Mouse (Mus musculus) layer of hippocampus, postnatal 25 days (tissue): ENCODE measurements around the gene Trio. TPM values are rescaled to one million over a fixed set of nuclear protein-coding genes. Genes with fewer than 3 reads are reported as not detected.
A peak's percentile ranks its signal among the peaks of the same experiment; 100 is the strongest.
"Not testable (repeated sequence)": the region's sequence is repeated elsewhere in the genome, so short reads cannot be mapped to it uniquely, and the experiment has no call there.

Source experiments
- DNase-seq, 2 experiments: peaks; one replicate each; pipeline ENCODE4 v3.0.0; 2022; ENCODE audit warnings: mixed read lengths in 2 of 2, low spot score in 1 of 2; ENCODE audit errors: extremely low spot score in 1 of 2
- total RNA-seq, 2 experiments: library from RNA; stranded (reverse); gene quantifications; 2 replicates each; pipeline ENCODE4 v1.2.3; 2021

Gene Trio
- total RNA-seq, 2 experiments from 2014 or later: 251 to 305 TPM

DNA sequence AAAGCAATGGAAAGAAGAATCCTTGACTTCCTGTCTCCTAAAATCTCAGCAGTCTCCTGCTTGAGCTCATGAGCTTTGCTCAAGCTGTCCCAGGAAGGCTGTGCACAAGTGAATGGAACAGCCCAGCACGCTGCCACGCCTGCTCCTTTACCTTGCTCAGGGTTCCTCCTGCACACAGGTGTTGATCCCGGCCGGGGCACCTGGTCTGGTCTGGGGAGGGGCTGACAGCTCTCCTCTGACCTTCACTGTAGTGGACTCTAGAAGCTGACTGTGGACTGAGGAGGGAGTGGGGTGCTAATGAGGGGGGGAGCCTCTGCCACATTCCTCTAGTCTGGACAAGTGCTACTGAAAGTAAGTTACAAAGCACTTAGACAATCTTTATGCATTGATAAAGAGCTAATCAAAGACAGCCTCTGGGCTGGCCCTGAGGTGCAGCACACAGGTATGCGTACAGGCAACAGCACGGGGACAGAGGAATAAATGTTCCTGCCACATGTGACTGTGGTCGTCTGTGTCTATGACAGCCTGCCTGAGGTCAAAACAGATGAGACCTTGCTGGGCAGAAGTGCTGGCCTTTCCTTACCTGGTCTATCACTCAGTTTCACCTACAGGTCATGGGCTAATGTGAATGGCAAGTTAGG, 167.3 kb downstream of the Trio start:
- no peak for DNase-seq

- DNase-seq: no peak
Observed at GRCm38 (mm10) chr15:27857242-27857641, 168.4 kb downstream of the Trio start.

DNA sequence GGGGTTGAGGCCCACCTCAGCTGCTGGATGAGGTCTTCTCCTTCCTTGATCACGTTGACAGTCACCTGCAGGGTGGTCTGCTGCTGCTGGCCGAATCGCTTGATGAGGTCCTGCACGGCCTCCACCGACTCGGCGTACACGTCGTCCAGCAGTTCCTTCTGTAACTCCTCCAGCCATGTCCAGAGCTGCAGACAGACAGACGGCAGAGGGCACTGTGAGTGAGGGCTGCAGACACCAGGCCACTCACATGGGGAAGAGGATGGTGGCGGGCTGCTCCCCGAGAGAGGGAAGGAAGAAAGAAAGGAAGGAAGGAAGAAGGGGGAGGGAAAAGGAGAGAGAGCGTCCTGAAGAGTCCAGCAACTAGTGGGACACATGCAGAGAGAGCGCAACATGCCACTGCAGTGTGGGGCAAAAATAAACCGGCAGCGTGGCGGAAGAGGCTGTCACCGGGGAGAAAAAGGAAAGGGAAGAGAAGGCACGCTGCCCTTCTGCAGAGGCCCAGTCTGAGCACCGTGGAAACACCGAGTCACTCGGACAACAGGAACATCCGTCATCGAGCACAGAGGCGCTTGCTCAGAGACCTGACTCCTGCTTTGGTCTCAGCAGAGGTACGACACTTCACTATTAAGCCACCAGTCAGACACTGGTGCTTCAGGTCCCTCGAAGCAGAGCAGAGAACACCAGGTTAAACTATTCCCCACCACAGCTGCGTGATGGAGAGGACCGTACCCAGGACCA, 169.4 kb downstream of the Trio start:
- no peak for DNase-seq

DNA sequence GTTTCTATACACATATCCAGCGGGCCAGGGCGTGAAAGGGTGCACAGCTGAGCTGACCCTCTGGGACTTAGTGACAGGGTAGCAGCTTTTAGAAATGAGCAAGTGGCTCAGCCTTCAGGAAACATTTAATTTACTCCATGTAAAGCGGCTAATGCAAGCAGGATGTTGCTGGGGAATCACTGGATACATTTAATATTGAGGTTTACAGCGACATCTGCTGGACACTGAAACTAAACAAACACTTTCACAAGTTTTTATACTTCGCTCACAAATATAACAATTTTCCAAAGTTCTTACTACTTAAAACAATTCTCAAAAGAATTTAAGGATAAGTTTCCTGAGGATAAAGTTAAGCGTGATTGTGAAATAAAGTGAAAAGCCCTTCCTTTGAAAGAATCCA, 174.3 kb downstream of the Trio start:
- no peak for DNase-seq

GRCm38 (mm10) chr15:27850904-27851303, 174.7 kb downstream of the Trio start:
- DNase-seq: peak in 1 of 2 experiments; percentile 47

DNA sequence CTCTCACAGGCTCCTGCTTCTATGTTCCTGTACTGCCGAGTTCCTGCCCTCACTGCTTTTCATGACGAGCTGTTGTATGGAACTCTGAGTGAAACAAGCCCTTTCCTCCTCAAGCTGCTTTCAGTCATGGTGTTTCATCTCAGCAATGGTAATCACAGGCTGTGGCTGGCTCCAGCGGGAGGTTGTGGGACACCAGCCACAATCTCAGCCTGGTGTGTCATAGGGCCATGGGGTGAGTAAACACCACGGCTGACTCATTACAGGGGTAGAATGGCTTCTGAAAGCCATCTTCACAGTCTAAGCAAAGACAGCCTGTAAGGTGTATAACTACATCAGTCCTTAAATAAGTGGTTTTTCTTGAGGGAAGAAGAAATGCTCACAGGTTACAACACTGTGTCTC, 175.7 kb downstream of the Trio start:
- DNase-seq: no peak

- DNase-seq: no peak
Observed at GRCm38 (mm10) chr15:27841696-27842095, 184.0 kb downstream of the Trio start.

DNA sequence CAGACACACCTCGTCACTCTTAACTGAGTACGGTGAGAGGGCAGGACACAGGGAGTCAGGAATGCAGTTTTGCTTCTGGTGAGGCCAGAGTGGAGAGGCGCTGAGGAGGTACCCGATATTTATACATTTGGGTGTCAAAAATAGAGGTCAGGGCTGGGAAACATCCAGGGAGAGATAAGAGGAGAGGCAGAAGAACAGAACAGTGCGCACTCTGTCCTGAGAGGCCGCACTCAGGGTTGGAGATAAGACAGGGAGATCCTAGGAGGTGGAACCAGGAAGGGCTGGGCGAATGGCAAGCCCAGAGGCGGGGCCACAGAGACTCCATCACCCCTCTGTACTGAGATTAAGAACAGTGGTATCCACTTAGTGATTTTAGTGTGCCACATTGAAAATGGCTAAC, 185.1 kb downstream of the Trio start:
- no peak for DNase-seq

- no peak for DNase-seq
Observed at GRCm38 (mm10) chr15:27840125-27840524, 185.5 kb downstream of the Trio start.

DNA sequence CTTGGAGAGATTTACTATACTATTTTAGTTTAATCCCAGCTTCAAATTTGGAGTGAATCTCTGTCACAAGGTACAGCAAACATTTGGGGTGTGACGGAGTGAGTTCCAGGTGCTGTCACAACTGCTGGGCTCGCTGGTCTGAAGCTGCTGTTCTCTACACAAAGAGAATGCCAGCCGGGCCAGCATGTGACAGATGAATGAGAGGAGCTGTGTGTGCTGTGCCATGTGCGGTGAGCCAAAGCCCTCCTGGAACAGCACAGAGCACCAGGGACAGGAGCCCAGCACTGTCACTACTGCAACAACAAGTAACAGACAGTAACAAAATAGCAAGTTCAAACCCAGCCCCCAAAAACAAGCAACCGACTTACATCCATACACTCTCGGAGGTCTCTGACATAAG, 194.0 kb downstream of the Trio start:
- no peak for DNase-seq

DNA sequence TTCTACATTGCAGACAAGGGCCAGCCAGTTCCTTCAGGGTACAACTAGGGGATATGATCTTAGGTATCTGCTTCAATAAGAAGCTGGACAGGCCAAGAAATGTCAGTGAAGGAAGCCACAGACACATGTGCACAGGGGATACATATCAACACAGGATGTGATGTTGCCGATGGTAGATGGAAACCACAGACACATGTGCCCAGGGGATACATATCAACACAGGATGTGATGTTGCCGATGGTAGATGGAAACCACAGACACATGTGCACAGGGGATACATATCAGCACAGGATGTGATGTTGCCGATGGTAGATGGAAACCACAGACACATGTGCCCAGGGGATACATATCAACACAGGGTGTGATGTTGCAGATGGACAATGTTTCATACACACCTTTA, 197.8 kb downstream of the Trio start:
- not testable (repeated sequence) for DNase-seq

DNA sequence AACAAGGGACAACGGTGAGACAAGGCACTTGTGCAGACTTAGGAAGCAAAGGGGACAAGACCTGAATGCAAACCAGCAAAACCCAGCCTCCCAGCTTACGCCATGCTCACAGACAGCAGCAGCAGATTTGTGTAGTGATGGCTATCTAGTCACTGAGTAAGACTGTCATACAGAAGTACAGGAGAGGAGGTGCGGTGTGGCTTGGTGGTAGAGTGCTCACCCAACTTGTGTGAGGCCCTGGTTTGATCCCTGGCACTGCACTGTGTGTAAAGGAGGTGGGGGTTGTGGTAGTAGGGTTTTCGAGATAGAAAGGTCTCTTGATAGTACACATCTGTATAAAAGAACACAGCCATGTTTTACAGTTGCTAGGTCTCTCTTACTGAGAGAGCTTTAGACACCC, 198.8 kb downstream of the Trio start:
- DNase-seq: no peak

DNA sequence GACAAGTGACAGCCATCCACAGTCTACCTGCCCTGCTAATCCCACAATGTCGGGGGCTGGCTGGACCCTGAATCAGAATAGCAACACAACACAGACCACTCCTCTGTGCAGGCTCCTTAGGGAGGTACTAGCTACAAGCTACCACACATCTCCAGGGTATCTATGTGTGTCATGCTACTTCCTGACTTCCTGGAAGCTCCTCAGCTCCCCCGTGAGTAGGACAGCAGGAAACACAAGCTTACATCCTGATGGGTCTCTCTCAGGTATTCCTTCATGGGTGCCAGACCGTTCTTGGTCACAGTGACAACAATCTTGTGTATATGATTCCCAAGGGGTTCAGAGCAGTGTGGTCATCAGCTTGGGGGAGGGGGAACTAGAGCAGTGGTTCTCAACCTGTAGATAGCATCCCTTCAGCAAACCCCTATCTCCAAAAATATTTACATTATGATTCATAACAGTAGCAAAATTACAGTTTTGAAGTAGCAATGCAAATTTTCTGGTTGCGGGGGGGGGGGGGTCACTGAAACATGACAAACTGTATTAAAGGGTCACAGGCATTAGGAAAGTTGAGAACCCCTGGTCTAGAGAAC, 199.5 kb downstream of the Trio start:
- no peak for DNase-seq

GRCm38 (mm10) chr15:27825390-27825789, 200.3 kb downstream of the Trio start:
- no peak for DNase-seq

DNA sequence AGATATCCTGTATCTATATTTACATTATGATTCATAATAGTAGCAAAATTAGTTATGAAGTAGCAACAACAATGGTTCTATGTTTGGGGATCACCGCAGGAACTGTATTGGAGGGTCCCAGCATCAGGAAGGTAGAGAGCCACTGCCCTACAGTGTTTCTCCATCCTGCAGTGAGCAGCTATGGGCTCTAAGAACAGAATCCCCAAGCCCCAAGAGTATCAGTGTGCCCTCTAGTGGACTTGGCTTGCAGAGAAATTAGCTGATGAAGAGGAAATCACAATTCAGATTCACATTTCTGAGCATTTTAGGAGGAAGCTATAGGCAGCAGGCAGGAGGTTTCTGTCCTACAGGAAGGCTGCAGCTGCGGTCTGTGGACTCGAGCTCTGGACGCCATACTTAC, 202.1 kb downstream of the Trio start:
- no peak for DNase-seq

GRCm38 (mm10) chr15:27822461-27822860, 203.2 kb downstream of the Trio start:
- no peak for DNase-seq

DNA sequence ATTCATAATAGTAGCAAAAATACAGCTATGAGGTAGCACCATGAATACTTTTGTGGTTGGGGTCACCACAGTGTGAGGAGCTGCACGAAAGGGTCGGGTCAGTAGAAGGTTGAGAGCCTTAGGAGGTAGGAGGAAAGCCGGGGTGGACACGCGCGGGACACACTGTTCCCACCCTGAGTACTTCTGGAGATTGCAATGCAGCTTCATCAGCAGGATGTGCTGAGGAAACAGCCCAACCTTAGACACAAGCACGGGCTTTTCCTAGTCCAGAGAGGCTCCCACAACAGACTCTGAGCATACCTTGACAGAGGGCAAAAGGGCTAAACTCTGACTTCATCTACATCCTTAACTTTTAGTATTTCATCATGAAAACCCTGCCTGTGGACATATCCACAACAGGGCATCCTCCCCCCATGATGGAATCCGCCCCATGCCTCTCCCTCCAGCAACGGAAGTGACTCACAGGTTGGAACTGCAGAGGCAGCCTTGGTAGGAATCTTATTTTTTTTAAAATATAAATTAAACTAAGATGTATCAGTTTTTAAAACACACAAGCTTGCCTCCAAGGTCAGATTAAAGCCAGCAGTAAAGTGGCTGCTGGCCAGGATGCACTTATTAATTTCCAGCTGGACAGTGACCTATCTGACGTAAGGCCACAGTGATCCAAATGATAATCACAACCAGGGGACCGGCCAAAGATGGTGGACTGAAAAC, 203.8 kb downstream of the Trio start:
- DNase-seq: no peak

- DNase-seq: no peak
Observed at GRCm38 (mm10) chr15:27817096-27817495, 208.6 kb downstream of the Trio start.

- no peak for DNase-seq
Observed at GRCm38 (mm10) chr15:27814677-27815391, 210.8 kb downstream of the Trio start.

GRCm38 (mm10) chr15:27810793-27811488, 214.7 kb downstream of the Trio start:
- no peak for DNase-seq
